Mouse (Mus musculus) megakaryocyte progenitor cell, adult 5-6 weeks (primary cell): ENCODE measurements around the gene Yeats2. TPM values are rescaled to one million over a fixed set of nuclear protein-coding genes. Genes with fewer than 3 reads are reported as not detected.

Experiments
- ATAC-seq: replicated peaks from 2 replicates; pipeline ENCODE4 v1.8.0; 2016; ENCODE audit warnings: mild to moderate bottlenecking, moderate TSS enrichment, inconsistent platforms; ENCODE audit not compliant: poor library complexity
- total RNA-seq, 2 experiments: library from RNA; stranded (forward) in 1 of 2; stranded (reverse) in 1 of 2; fragments of 157-497, 149-512 nt in 1 of 2; fragments of 200-1000 nt in 1 of 2; gene quantifications; 2 replicates each; pipeline versions ENCODE4 v1.2.3 to v1.2.4; 2015 to 2017

Yeats2 gene
- total RNA-seq, 2 experiments from 2014 or later: 32.6 to 38.9 TPM

- ATAC-seq: no peak
These were observed 132.1 kb downstream of the Yeats2 start for GRCm38 (mm10) chr16:20272994-20273393.

DNA sequence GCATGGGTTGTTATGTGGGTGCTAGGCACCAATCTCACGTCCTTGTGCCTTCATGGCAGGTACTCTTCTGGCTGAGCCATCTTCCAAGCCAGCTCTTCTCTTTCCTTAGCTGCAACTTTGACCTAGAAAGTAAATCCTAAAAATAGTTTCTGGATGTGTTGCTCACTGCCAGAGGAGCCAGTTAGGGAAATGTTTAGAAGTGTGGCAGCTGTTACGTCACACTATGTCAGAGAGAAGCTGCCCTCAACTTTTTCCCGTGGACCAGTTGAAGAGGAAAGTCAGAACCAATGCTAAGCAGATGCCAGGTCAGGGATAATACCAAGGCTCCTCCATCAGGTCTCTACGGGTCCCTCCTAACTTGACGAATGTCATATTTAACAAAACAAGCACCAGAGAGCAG is 138.5 kb downstream of the Yeats2 start:
- ATAC-seq: no peak

DNA sequence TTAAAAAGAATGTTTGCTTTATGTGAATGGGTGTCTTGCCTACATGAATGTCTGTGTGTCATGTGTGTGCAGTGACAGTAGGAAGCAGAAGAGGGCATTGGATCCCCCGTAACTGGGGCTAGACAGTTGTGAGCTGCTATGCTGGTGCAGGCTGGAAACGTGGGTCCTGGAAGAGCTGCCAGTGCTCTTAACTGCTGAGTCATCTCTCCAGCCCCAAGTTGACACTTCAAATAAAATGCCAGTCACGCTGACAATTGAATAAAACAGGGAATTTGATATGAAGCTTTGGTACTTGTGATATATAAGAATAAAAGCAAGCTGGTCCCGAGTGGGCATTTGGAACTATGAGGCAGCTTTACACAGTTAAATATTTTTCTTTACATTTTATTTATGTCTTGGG is 139.4 kb downstream of the Yeats2 start:
- no peak for ATAC-seq

Other genes starting within 250 kb of the Yeats2 start
- 50.6 and 54.0 TPM in 2 replicates for gene Klhl6, start 158.0 kb upstream of the Yeats2 start, total RNA-seq (2015)
- gene Klhl6, start 158.0 kb upstream of the Yeats2 start, total RNA-seq (2017): 73.9 and 75.5 TPM in 2 replicates
- 41.3 and 47.8 TPM in 2 replicates for gene Klhl24, start 43.5 kb upstream of the Yeats2 start, total RNA-seq (2015)
- 53.6 and 69.8 TPM in 2 replicates for gene Klhl24, start 43.5 kb upstream of the Yeats2 start, total RNA-seq (2017)
- not detected in 2 replicates for gene Map6d1, start 100.3 kb downstream of the Yeats2 start, total RNA-seq (2015)
- gene Map6d1, start 100.3 kb downstream of the Yeats2 start, total RNA-seq (2017): not detected in 2 replicates
- gene Parl, start 161.3 kb downstream of the Yeats2 start, total RNA-seq (2015): 161 and 168 TPM in 2 replicates
- gene Parl, start 161.3 kb downstream of the Yeats2 start, total RNA-seq (2017): 264 and 277 TPM in 2 replicates
- gene Cyp2ab1, start 184.3 kb downstream of the Yeats2 start, total RNA-seq (2015): 0.05 and 0.78 TPM in 2 replicates
- gene Cyp2ab1, start 184.3 kb downstream of the Yeats2 start, total RNA-seq (2017): not detected in 2 replicates